Mouse (Mus musculus) kidney, embryonic 15.5 days (tissue): Measurements from ENCODE around the gene Exosc1. TPM values are rescaled to one million over a fixed set of nuclear protein-coding genes. Genes with fewer than 3 reads are reported as not detected.
"Not testable (repeated sequence)": the region's sequence is repeated elsewhere in the genome, so short reads cannot be mapped to it uniquely, and the experiment has no call there.

Experiments used
- ATAC-seq: fragments of 200-750 bp; cut with Nextera tagmentation; replicated peaks from 2 replicates; pipeline ENCODE4 v1.8.0; 2017; ENCODE audit warnings: moderate TSS enrichment; ENCODE audit not compliant: low FRiP score
- H3K27ac ChIP-seq: fragments of 300-500 bp; sonication (generic); 2 replicates; pipeline ENCODE4 v1.5.1; 2015; ENCODE audit warnings: mild to moderate bottlenecking, inconsistent platforms
- H3K27me3 ChIP-seq: fragments of 300-500 bp; sonication (generic); 2 replicates; pipeline ENCODE4 v1.6.1; 2015; ENCODE audit warnings: inconsistent platforms
- H3K36me3 ChIP-seq: fragments of 300-500 bp; sonication (generic); 2 replicates; pipeline ENCODE4 v1.6.1; 2015; ENCODE audit warnings: inconsistent platforms
- H3K4me1 ChIP-seq: fragments of 300-500 bp; sonication (generic); 2 replicates; pipeline ENCODE4 v1.6.1; 2015; ENCODE audit warnings: inconsistent platforms
- H3K4me2 ChIP-seq: fragments of 300-500 bp; sonication (generic); 2 replicates; pipeline ENCODE4 v1.6.1; 2015; ENCODE audit warnings: moderate library complexity, mild to moderate bottlenecking, inconsistent platforms
- H3K4me3 ChIP-seq: fragments of 300-500 bp; sonication (generic); replicated peaks from 2 replicates; pipeline ENCODE4 v1.5.1; 2015; ENCODE audit warnings: mild to moderate bottlenecking, inconsistent platforms
- H3K9ac ChIP-seq: fragments of 300-500 bp; sonication (generic); 2 replicates; pipeline ENCODE4 v1.6.1; 2015; ENCODE audit warnings: mild to moderate bottlenecking, inconsistent platforms
- H3K9me3 ChIP-seq: fragments of 300-500 bp; sonication (generic); replicated peaks from 2 replicates; pipeline ENCODE4 v1.6.1; 2016; ENCODE audit warnings: inconsistent platforms
- WGBS: fragments of 180-500 bp; shearing (Covaris S2); methylation state at CpG from one replicate; pipeline ENCODE4 v1.1.7; 2015; ENCODE audit warnings: mixed read lengths; 5-methylcytosine and 5-hydroxymethylcytosine counted together
- polyA plus RNA-seq: library from polyadenylated mRNA; unstranded; fragments of >200 nt; fragmentation: Nextera tagmentation; extraction: Ambion mirVana; gene quantifications from 2 replicates; pipeline ENCODE4 v1.2.1, GENCODE M21; 2015

Exosc1 gene
- polyA plus RNA-seq, 1 experiment from 2014 or later = 85.1 TPM

- Histone ChIP-seq H3K27me3 (no peaks in the 10 kb centered on the region), H3K4me3 (no peak overlapping the region), H3K4me2 (no peak overlapping the region), H3K27ac (no peak overlapping the region), H3K9ac (no peak overlapping the region), H3K36me3 (peaks cover 98% of the 10 kb centered on the region), H3K9me3 (no peaks in the 10 kb centered on the region), H3K4me1 (no peaks in the 10 kb centered on the region)
- no peak for ATAC-seq
- 88% methylated on average over 7 of the region's 7 CpGs for WGBS
Observed at GRCm38 (mm10) chr19:41943841-41944240, 10.6 kb upstream of the Exosc1 start.

DNA sequence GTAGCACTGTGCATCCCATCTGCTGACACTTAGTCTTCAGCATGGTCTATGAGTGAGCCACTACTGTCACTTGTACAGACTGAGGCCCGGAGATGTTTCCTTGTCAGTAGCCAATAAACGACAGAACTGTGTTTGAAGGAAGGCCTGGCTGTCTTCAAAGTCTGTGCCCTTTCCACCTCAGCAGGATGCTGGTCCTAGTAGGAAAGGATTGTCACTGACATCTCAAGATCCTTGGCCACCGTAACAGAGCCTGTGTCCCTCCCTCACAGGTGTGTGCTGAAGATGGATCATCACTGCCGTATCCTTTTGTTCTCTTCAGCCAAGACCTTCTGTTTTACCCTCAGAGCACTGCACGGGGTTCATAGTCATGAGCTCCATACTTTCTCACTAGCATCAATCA lies 5.3 kb upstream of the Exosc1 start:
- Histone ChIP-seq H3K27ac (no peak overlapping the region), H3K4me2 (no peak overlapping the region), H3K4me1 (peaks cover 12% of the 10 kb centered on the region), H3K4me3 (no peak overlapping the region), H3K9ac (no peak overlapping the region), H3K36me3 (peaks cover 75% of the 10 kb centered on the region), H3K9me3 (no peaks in the 10 kb centered on the region), H3K27me3 (no peaks in the 10 kb centered on the region)
- WGBS = 90% methylated on average over 5 of the region's 5 CpGs
- ATAC-seq = no peak

GRCm38 (mm10) chr19:41935921-41936320 lies 2.7 kb upstream of the Exosc1 start:
- no peak for ATAC-seq
- WGBS = 90% methylated on average over 1 of the region's 1 CpGs

DNA sequence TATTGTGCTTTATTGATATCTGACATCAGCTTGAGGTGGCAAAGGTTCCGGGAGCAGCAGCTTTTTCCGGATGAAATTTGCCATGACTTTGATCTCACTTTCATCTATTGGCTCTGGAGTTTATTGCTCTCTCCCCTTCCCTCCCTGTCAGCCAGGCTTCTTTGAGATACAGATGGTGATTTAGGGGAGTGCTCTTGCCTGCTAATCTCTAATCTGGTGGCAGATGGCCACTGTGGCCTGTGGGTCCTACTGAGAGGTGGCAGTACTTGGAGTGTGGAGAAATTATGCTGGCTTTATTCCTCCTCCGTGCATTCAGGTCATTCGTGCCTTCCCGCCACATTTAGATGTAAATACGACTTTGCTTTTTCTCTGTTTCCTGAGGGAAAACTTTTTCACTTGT lies 901 bp upstream of the Exosc1 start:
- Histone ChIP-seq H3K4me3 (peak overlapping the region; percentile 89), H3K27ac (no peak overlapping the region; the same call in 1 of the 2 replicates), H3K4me1 (peaks cover 21% of the 10 kb centered on the region), H3K4me2 (peak overlapping the region; percentile 77), H3K9me3 (no peaks in the 10 kb centered on the region), H3K36me3 (peaks cover 49% of the 10 kb centered on the region), H3K27me3 (no peaks in the 10 kb centered on the region), H3K9ac (peak overlapping the region; percentile 78)
- 16% methylated on average over 6 of the region's 6 CpGs for WGBS
- no peak for ATAC-seq

More at GRCm38 (mm10) chr19:41935921-41936320, 2.7 kb upstream of the Exosc1 start:
- no peak overlapping the region for H3K27ac ChIP-seq
- peaks cover 54% of the 10 kb centered on the region for H3K36me3 ChIP-seq
- no peak overlapping the region for H3K4me2 ChIP-seq
- peaks cover 21% of the 10 kb centered on the region for H3K4me1 ChIP-seq
- H3K27me3 ChIP-seq = no peaks in the 10 kb centered on the region
- no peak overlapping the region for H3K4me3 ChIP-seq
- H3K9me3 ChIP-seq = no peaks in the 10 kb centered on the region
- no peak overlapping the region for H3K9ac ChIP-seq

DNA sequence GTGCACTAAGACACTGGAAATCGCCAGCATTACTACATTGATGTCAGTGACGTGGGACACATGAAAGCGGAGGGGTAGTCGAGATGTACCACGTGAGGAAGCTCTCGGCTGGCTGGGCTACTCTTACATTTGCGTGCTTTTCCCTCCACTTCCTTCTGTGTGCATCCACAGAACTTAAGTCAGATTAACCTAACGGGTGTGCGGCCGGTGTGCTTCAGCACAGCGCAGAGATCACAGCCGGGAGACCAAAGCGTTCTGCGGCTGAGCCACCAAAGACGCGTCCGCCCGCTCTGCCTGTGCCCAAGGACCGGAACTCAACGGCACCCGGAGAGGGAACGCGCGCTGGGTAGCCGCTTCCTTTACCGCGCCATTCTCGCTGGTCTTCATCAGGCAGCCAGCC lies 537 bp downstream of the Exosc1 start:
- under 1% methylated on average over 28 of the region's 28 CpGs for WGBS

GRCm38 (mm10) chr19:41920412-41921067 lies 12.7 kb downstream of the Exosc1 start:
- no peak overlapping the region for H3K9ac ChIP-seq
- no peak overlapping the region for H3K4me3 ChIP-seq
- no peaks in the 10 kb centered on the region for H3K9me3 ChIP-seq
- H3K4me1 ChIP-seq = no peaks in the 10 kb centered on the region
- WGBS = 70% methylated on average over 5 of the region's 5 CpGs
- H3K27ac ChIP-seq = no peak overlapping the region
- H3K4me2 ChIP-seq = no peak overlapping the region
- no peak for ATAC-seq
- H3K27me3 ChIP-seq = no peaks in the 10 kb centered on the region
- peaks cover 82% of the 10 kb centered on the region for H3K36me3 ChIP-seq

More for the DNA sequence above, 537 bp downstream of the Exosc1 start:
- H3K36me3 ChIP-seq = peaks cover 50% of the 10 kb centered on the region
- ATAC-seq = peak; percentile 8; the same call in 1 of the 2 replicates
- H3K9ac ChIP-seq = peak overlapping the region; percentile 78
- 0 out of 2 replicates have a peak overlapping the region, but pooled peaks have one; percentile 2 for H3K27ac ChIP-seq
- peaks cover 21% of the 10 kb centered on the region for H3K4me1 ChIP-seq
- H3K4me2 ChIP-seq = peak overlapping the region; percentile 77
- no peaks in the 10 kb centered on the region for H3K27me3 ChIP-seq
- peak overlapping the region; percentile 89 for H3K4me3 ChIP-seq
- H3K9me3 ChIP-seq = no peaks in the 10 kb centered on the region

DNA sequence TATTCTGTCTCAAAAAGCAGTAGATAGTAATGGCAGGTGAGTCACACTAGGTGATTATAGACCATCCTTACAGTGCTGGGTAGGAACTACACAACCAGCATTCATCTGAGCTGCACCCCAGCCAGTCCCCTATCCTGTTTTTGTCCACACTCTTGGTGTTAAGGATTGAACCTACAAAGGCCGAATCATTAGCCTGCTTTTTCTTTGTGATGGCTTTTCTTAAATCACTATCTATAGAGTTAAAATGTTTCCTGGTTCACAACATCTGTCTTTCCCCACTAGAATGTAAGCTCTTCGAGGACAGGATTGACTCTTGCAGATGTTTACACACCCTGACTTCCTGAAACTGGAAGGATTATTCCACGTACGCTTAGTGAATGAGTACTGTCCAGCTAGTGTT lies 13.8 kb downstream of the Exosc1 start:
- no peaks in the 10 kb centered on the region for H3K27me3 ChIP-seq
- no peak overlapping the region for H3K9ac ChIP-seq
- H3K4me2 ChIP-seq = no peak overlapping the region
- 72% methylated on average over 4 of the region's 4 CpGs for WGBS
- H3K36me3 ChIP-seq = peaks cover 85% of the 10 kb centered on the region
- H3K4me1 ChIP-seq = peaks cover 6% of the 10 kb centered on the region
- H3K9me3 ChIP-seq = no peaks in the 10 kb centered on the region
- H3K4me3 ChIP-seq = no peak overlapping the region
- no peak overlapping the region for H3K27ac ChIP-seq
- ATAC-seq = no peak

GRCm38 (mm10) chr19:41916853-41917252 lies 16.4 kb downstream of the Exosc1 start:
- H3K9me3 ChIP-seq = no peaks in the 10 kb centered on the region
- H3K4me1 ChIP-seq = peaks cover 24% of the 10 kb centered on the region
- no peak overlapping the region for H3K27ac ChIP-seq
- no peak for ATAC-seq
- H3K4me2 ChIP-seq = no peak overlapping the region
- WGBS = 89% methylated on average over 4 of the region's 4 CpGs
- H3K4me3 ChIP-seq = no peak overlapping the region
- H3K27me3 ChIP-seq = no peaks in the 10 kb centered on the region
- H3K9ac ChIP-seq = no peak overlapping the region
- H3K36me3 ChIP-seq = peaks cover 69% of the 10 kb centered on the region

DNA sequence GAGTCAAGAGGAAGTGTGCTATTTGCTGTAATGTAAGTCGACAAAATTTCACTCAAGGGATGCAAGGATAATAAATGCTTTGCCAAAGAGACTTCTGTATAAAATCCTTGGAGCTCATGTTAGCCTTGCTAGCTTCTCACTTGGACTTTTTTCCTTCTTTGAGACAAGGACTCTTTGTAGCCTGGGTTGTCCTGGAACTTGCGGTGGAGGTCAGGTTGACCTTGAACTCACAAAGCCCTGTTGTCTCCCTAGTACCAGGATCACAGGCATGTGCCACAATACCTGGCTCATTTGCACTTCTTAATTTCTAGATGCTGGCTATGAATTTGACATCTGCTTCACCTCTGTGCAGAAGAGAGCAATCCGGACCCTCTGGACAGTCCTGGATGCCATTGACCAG lies 17.9 kb downstream of the Exosc1 start:
- ATAC-seq = no peak
- Histone ChIP-seq H3K4me3 (no peak overlapping the region), H3K27me3 (no peaks in the 10 kb centered on the region), H3K4me1 (peaks cover 24% of the 10 kb centered on the region), H3K27ac (no peak overlapping the region), H3K36me3 (peaks cover 55% of the 10 kb centered on the region), H3K9me3 (no peaks in the 10 kb centered on the region), H3K9ac (no peak overlapping the region), H3K4me2 (no peak overlapping the region)
- WGBS = 88% methylated on average over 3 of the region's 3 CpGs

GRCm38 (mm10) chr19:41914592-41914882 lies 18.7 kb downstream of the Exosc1 start:
- not testable (repeated sequence) for ATAC-seq

DNA sequence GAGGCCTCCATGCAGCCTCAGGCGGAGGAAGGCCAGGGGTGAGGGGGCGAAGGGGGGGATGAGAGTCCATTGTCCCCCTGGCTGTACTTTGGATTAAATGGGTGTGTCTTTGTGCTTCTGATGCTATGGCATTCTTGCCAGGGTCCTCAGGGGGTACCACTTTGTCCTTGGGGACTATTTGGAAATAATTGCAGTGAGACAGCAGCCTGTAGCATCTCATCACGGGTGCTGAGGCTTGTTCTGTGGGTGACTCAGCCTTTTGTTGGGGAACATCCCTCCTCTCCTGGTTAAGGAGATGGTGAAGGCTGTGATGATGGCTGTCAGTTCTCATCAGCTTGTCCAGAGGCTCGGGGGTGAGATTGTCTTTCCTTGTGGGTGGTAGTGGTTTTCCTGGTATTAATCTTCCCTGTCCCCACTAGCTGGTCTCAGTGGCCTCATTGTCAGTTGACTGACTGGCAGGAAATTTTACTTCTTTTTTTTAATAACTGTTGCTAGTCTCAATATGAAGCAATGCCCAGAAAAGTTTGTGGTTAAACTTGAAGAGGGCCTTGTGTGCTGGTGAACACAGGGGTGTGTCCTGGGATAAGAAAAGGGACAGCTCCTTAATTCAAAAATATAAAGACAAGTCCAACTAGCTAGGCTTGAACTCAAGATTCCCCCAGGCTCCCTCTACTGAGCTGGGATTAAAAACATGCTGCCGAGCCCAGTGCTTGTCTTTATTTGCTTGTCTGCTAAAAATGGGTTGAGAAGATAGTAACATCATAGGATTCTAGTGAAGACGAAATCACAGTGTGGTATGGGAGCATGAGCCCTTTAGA lies 19.2 kb downstream of the Exosc1 start:
- WGBS = 41% methylated on average over 6 of the region's 6 CpGs
- H3K4me3 ChIP-seq = peak overlapping the region; percentile 98
- no peaks in the 10 kb centered on the region for H3K9me3 ChIP-seq
- peak overlapping the region; percentile 93 for H3K9ac ChIP-seq
- H3K27ac ChIP-seq = peak overlapping the region; percentile 94
- H3K4me2 ChIP-seq = peak overlapping the region; percentile 86
- H3K4me1 ChIP-seq = peaks cover 24% of the 10 kb centered on the region
- no peak for ATAC-seq
- no peaks in the 10 kb centered on the region for H3K27me3 ChIP-seq
- H3K36me3 ChIP-seq = peaks cover 44% of the 10 kb centered on the region

More at GRCm38 (mm10) chr19:41914592-41914882, 18.7 kb downstream of the Exosc1 start:
- H3K9ac ChIP-seq, H3K27me3 ChIP-seq, H3K9me3 ChIP-seq, H3K27ac ChIP-seq: not testable (repeated sequence)
- peak overlapping the region; percentile 98 for H3K4me3 ChIP-seq
- peaks cover 49% of the 10 kb centered on the region for H3K36me3 ChIP-seq
- H3K4me1 ChIP-seq = peaks cover 24% of the 10 kb centered on the region
- H3K4me2 ChIP-seq = peak overlapping the region; percentile 86
